Mouse (Mus musculus) olfactory bulb, adult 2 months (tissue): ENCODE data around the gene Aox3.

Experiments
- CTCF ChIP-seq: fragments of 200-500 bp; IDR thresholded peaks from 2 replicates; pipeline ENCODE4 v1.5.1; 2012; ENCODE audit warnings: low read depth, mild to moderate bottlenecking, low read length, moderate library complexity; ENCODE audit not compliant: insufficient read depth
- POLR2A ChIP-seq: fragments of 200-500 bp; IDR thresholded peaks from 2 replicates; pipeline ENCODE4 v1.6.1; 2012; ENCODE audit warnings: mild to moderate bottlenecking, low read depth, low read length, moderate library complexity; ENCODE audit not compliant: insufficient read depth

DNA sequence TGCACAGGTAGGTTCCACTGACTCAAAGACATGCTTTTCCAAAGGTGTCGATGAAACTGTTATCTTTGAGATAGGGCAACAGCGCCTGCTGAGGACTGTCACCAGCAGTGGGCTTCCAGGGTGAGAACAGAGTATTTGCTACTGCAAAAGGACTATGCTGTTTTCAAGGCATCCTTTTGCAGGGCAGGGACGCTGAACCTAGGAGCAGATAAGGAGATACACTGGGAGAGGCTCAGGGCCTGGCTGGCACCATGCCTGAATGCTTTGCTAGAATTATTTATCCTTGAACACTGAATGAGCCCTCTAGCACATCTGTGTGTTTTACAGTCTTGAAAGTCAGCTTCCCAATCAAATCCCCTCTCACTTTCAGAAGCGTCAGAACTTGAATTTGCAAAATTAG, 85.5 kb downstream of the Aox3 start:
- TF ChIP-seq CTCF: no peak
- TF ChIP-seq POLR2A: no peak
